Mouse (Mus musculus) adrenal gland, postnatal 14 days (tissue): ENCODE results near the gene Sec22a. TPM values are rescaled to one million over a fixed set of nuclear protein-coding genes. Genes with fewer than 3 reads are reported as not detected.

Source experiments
- DNase-seq: peaks from one replicate; pipeline ENCODE4 v3.0.0; 2021; ENCODE audit warnings: mixed read lengths
- total RNA-seq: library from RNA; stranded (reverse); gene quantifications from 2 replicates; pipeline ENCODE4 v1.2.3, GENCODE M21; 2021

Sec22a gene
- total RNA-seq, 1 experiment from 2014 or later = 24.4 TPM

- no peak for DNase-seq
Measured at GRCm38 (mm10) chr16:35310551-35311110, 53.1 kb downstream of the Sec22a start.

DNA sequence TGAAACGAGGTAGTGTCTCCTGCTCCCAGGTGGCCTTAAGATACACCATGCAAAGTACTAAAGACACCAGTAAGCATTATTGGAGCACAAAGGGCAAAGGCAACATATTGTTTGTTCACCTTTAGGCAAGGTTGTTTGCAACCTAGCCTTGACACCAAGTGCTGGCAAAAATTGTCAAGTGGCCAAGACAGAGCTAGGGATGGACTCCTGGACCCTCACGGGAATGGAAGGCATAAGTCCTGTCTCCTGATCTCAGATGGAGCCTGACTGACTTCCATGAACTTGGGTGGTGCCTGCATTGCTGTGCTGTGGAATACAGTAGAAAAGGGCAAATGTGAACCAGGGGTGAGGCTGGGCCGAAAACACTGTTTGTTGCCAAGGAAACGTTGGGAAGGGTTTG is 54.1 kb downstream of the Sec22a start:
- DNase-seq = no peak

- DNase-seq = no peak
Measured at GRCm38 (mm10) chr16:35308486-35309143, 55.1 kb downstream of the Sec22a start.

DNA sequence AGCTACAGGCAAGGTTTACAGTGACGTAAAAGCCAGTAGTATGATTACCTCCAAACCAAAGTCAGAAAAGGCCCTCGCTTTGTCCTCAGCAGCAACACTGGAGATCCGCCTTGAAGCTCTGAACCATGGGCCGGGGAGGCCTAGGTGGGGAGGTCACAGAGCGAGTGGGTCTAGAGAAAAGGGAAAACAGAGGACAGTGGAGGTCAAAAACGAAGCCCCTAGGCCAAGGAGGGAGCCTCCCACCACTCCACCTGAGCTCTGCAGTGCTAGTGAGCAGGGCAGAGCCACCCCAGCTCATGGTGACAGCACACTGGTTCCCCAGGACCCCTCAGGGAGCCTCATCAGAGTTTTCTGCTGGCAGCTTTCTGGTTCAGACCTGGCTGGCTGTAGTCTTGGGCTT is 55.7 kb downstream of the Sec22a start:
- no peak for DNase-seq

DNA sequence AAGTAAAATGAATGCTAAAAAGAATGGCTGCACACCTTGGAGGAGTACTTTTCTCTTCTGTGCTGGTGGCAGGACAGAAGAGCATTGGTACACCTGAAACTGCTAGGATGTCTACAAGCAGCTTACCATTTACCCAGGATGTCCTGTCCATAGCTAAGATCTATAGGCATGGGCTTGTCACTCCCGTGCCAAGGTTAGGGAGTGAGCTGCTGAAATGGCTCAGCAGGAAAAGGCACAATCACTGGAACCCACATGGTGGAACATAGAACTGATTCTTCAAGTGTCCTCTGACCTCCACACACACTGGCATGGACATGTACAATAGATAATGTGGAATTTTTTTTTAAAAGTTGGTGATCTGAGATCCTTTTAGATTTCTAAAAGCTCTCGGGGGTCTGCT is 56.4 kb downstream of the Sec22a start:
- no peak for DNase-seq

- no peak for DNase-seq
Measured at GRCm38 (mm10) chr16:35306631-35307030, 57.1 kb downstream of the Sec22a start.

GRCm38 (mm10) chr16:35305226-35305625 is 58.5 kb downstream of the Sec22a start:
- DNase-seq = no peak

DNA sequence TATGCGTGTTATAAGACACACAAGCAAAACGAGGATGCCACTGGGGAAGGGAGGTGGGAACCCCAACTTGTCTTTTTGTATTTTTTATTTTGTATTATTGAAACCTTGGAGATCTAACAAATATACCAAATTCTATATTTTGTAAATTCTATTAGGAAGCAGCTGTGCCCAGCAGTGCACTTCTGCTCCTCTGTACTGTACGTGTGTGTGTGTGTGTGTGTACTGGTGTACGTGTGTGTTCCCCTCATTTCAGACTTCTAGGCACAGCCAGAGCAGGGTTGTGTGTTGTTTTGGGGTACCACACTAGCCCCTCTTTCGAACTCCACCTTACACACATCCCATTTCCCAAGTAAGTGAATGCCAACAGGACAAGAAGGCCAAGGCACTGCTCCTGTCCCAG is 59.3 kb downstream of the Sec22a start:
- no peak for DNase-seq

GRCm38 (mm10) chr16:35303721-35304120 is 60.0 kb downstream of the Sec22a start:
- DNase-seq = no peak

DNA sequence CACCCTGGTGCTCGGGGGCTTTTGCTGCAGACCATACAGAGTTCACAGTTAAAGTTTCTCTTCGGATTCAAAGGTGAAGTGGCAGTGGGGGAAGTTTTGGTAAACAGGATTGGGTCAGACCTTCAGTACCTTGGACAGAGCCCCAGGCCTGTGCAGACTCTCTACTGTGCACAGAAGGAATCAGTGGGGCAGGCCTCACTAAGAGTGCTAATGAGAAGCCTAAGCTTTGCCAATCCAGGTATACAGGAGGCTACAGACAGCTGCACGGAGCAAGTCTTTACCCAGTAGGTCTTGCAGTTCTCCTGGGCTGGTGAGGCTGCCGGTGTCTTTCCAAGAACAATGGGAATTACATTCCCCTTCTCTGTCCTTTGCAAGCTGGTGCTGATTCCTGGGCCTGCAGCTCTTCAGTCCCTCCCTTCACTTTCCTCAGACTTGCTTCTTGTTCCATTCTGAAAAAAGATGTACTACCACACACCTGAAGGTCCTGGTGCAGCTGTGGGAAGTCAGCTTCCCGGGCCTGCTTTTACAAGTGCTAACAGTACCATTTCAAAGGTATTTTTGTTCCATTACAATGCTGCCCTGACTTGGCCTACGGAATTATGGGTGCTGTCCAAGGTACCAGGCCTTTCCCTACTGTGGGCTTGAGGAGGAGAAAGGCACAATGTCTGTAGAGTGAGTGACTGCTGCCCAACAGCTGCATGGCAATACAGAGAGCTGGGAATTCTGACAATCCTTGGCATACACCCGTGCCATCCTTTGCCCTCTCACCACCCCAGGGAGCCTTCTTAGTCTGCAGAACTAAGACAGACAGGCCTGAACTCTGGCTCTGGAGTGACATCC is 61.1 kb downstream of the Sec22a start:
- DNase-seq = peak; percentile 57

DNA sequence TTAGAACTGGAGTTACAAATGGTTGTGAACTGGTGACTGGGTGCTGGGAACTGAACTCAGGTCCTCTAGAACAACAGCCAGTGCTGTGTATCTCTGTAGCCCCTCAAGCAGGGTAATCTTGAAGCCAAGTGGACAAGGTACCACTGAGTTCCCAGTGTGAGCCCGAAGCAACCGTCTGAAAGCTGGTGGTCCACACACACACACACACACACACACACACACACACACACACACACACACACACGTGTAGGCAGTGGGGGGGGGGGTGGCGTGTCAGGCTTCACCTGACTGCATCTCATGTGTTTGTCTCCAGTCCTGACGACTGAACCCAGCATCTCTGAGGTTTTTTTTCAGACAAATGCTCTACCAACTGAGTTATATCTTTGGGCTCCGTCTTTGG is 63.6 kb downstream of the Sec22a start:
- DNase-seq = no peak

- DNase-seq = peak; percentile 20
Measured at GRCm38 (mm10) chr16:35297786-35298185, 65.9 kb downstream of the Sec22a start.

- DNase-seq = no peak
Measured at GRCm38 (mm10) chr16:35287244-35287643, 76.5 kb downstream of the Sec22a start.

GRCm38 (mm10) chr16:35285821-35286220 is 77.9 kb downstream of the Sec22a start:
- peak; percentile 46 for DNase-seq

- no peak for DNase-seq
Measured at GRCm38 (mm10) chr16:35282456-35282855, 81.3 kb downstream of the Sec22a start.

DNA sequence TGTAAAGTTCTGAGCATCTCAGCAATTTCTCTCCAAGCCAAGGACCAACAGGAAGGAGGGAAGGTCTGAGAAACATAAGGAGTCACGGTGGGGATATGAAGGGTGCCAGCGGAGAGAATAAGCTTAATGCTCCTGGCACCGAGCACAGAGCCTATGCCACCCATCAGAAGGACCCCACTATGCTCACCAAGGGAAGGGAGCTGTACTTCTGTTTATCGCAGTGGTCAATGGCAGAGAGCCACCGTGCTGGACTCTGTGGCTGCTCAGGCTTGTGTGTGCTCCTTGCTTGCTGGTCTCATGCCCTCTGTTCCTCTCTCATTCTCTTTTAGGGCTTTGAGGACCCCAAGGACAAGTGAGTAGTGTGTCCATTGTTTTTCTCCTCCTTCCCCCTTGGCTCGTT is 85.6 kb downstream of the Sec22a start:
- DNase-seq = no peak

DNA sequence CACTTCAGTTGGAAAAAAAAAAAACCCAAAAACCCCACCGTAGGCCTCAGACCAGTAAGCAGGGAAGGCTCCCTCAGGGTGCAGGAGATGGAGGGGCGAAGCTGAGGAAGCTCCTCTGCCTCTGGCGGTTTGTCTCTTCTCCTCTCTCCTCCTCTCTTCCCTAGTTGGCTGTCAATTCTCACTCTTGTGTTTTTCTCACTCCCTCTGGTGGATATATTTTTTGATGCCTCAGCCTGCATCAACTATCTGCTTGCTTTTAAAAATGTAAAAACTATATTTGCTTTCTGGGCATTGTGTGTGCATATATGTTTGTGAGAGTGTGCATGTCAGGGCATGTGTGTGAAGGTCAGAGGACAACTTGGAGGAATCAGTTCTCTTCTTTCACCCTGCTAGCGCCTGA is 91.3 kb downstream of the Sec22a start:
- DNase-seq = no peak

GRCm38 (mm10) chr16:35271572-35271971 is 92.1 kb downstream of the Sec22a start:
- DNase-seq = no peak

DNA sequence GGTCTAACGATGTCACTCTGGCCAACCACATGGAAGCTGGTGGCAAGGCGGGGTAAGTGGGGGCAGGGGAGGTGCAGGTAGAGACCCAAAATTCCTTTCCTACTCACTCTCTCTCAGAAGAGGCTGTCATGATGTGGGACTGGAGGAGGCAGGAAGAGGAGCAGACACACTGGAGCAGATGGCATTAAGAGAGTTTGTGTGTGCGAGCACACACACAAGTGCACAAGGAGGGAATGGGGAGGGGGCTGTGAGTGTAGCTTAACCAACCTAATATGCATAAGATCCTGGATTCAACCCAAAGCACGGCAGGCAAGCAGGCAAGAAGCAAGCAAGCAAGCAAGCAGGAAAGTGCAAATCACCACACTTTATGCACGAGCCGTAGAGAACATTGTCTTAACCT is 92.8 kb downstream of the Sec22a start:
- no peak for DNase-seq

DNA sequence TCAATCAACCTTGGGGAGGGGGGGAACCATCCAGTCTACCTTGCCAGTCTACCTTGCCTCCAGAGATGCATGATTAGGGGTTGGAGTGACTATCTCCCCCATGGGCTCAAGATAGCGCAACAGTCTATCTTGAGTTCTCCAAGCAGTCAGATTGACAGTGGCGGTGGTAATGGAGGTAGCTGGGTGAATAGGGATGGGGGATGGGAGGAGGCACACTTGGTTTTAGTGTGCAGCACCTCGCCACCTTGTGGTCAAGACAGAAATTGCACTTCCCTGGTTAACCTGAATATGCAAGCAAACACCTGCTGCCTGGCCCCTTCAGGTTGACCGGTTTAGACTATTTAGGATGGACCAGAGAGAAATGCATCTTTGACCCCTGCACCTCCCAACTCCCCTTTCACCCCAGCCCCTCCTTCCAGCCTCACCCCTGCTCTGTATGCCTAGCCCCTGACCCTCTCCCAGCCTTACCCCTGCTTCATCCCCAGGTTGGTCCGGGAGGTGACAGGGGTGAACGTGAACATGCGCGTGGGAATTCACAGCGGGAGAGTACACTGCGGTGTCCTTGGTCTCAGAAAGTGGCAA is 93.3 kb downstream of the Sec22a start:
- peak; percentile 89 for DNase-seq
